Mouse (Mus musculus) myocyte (in vitro differentiated cells): ENCODE data around the gene Taf1c. TPM values are rescaled to one million over a fixed set of nuclear protein-coding genes. Genes with fewer than 3 reads are reported as not detected.
A peak's percentile ranks its signal among the peaks of the same experiment; 100 is the strongest.

Experiments
- H3K27me3 ChIP-seq: one replicate; pipeline ENCODE4 v1.6.1; 2011; ENCODE audit not compliant: control insufficient read depth, insufficient read depth, insufficient read length
- H3K36me3 ChIP-seq: one replicate; pipeline ENCODE4 v1.6.1; 2011; ENCODE audit not compliant: control insufficient read depth, insufficient read depth
- H3K4me2 ChIP-seq: one replicate; pipeline ENCODE4 v1.6.1; 2011; ENCODE audit warnings: low read depth, control low read depth
- H3K4me3 ChIP-seq: one replicate; pipeline ENCODE4 v1.5.1; 2011; ENCODE audit warnings: mild to moderate bottlenecking, control low read depth, moderate library complexity
- H3K79me2 ChIP-seq: one replicate; pipeline ENCODE4 v1.6.1; 2011; ENCODE audit not compliant: control insufficient read depth, insufficient read depth
- H3ac ChIP-seq: one replicate; pipeline ENCODE4 v1.6.1; 2011; ENCODE audit not compliant: control insufficient read depth, insufficient read length
- CEBPB ChIP-seq: IDR thresholded peaks from 2 replicates; pipeline ENCODE4 v1.6.1; 2011; ENCODE audit warnings: mild to moderate bottlenecking, moderate library complexity; ENCODE audit not compliant: poor library complexity, insufficient read depth, severe bottlenecking
- E2F4 ChIP-seq: IDR thresholded peaks from one replicate; pipeline ENCODE4 v1.6.1; 2011; ENCODE audit warnings: mild to moderate bottlenecking, control low read depth, moderate library complexity; ENCODE audit not compliant: insufficient read depth
- MAX ChIP-seq: IDR thresholded peaks from one replicate; pipeline ENCODE4 v1.6.1; 2011; ENCODE audit warnings: low read depth, mild to moderate bottlenecking, control low read depth
- MYOD1 ChIP-seq, 3 experiments: IDR thresholded peaks; one replicate each; pipeline ENCODE4 v1.6.1; 2011; ENCODE audit warnings: control low read depth in 2 of 3, low read depth in 2 of 3, mild to moderate bottlenecking in 2 of 3, moderate library complexity in 1 of 3; ENCODE audit not compliant: insufficient read length in 2 of 3, control insufficient read depth in 1 of 3
- MYOG ChIP-seq, 3 experiments: IDR thresholded peaks; one replicate each; pipeline ENCODE4 v1.6.1; 2011; ENCODE audit warnings: control low read depth in 2 of 3, low read depth in 2 of 3, mild to moderate bottlenecking in 2 of 3; ENCODE audit not compliant: insufficient read length in 2 of 3, control insufficient read depth in 1 of 3, insufficient read depth in 1 of 3
- POLR2A ChIP-seq: IDR thresholded peaks from one replicate; pipeline ENCODE4 v1.6.1; 2011; ENCODE audit warnings: low read depth, mild to moderate bottlenecking, control low read depth, moderate library complexity; ENCODE audit not compliant: insufficient read length
- POLR2AphosphoS2 ChIP-seq: IDR thresholded peaks from one replicate; pipeline ENCODE4 v1.6.1; 2011; ENCODE audit warnings: low read depth, control low read depth; ENCODE audit not compliant: insufficient read length
- REST ChIP-seq: IDR thresholded peaks from one replicate; pipeline ENCODE4 v1.6.1; 2011; ENCODE audit warnings: mild to moderate bottlenecking, control low read depth, moderate library complexity; ENCODE audit not compliant: insufficient read depth, insufficient read length
- SRF ChIP-seq: IDR thresholded peaks from one replicate; pipeline ENCODE4 v1.6.1; 2011; ENCODE audit warnings: low read depth; ENCODE audit not compliant: control insufficient read depth, insufficient read length
- TCF12 ChIP-seq: IDR thresholded peaks from one replicate; pipeline ENCODE4 v1.6.1; 2011; ENCODE audit warnings: mild to moderate bottlenecking, control low read depth; ENCODE audit not compliant: poor library complexity, insufficient read depth, severe bottlenecking
- TCF3 ChIP-seq: IDR thresholded peaks from one replicate; pipeline ENCODE4 v1.6.1; 2011; ENCODE audit warnings: low read depth, control low read depth; ENCODE audit not compliant: insufficient read length
- USF1 ChIP-seq: IDR thresholded peaks from one replicate; pipeline ENCODE4 v1.6.1; 2011; ENCODE audit warnings: low read depth, mild to moderate bottlenecking, control low read depth, moderate library complexity
- polyA plus RNA-seq: library from polyadenylated mRNA; unstranded; fragments of >200 nt; fragmentation: generic; extraction: Trizol; gene quantifications from one replicate; pipeline ENCODE4 v1.2.1, GENCODE M21; 2012; ENCODE audit warnings: missing spikeins

Taf1c gene
- polyA plus RNA-seq, 1 experiment = 6.8 TPM

DNA sequence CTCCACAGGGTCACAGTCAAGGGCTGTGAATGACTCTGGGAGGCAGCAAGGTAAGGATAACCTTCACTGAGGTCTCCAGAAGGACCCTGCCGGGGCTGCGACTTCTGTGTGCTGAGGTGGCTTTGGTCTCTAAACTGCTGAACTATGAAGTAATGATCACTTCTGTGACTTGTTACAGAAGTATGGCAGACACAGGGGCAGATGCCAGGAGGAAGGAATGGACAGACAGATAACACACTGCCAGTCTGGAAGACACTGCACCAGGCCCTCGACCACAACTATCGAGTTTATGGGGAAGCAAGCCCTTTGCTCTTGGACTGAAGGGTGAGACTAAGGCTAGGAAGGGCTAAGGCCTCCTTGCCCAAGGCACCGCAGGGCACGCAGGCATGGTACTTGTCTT is 33.9 kb downstream of the Taf1c start:
- H3K4me3 ChIP-seq = no peak overlapping the region
- no peaks in the 10 kb centered on the region for H3K79me2 ChIP-seq
- H3ac ChIP-seq = no peak overlapping the region
- no peaks in the 10 kb centered on the region for H3K36me3 ChIP-seq
- no peak overlapping the region for H3K4me2 ChIP-seq
- H3K27me3 ChIP-seq = peaks cover 3% of the 10 kb centered on the region
- TF ChIP-seq TCF12 = no peak

DNA sequence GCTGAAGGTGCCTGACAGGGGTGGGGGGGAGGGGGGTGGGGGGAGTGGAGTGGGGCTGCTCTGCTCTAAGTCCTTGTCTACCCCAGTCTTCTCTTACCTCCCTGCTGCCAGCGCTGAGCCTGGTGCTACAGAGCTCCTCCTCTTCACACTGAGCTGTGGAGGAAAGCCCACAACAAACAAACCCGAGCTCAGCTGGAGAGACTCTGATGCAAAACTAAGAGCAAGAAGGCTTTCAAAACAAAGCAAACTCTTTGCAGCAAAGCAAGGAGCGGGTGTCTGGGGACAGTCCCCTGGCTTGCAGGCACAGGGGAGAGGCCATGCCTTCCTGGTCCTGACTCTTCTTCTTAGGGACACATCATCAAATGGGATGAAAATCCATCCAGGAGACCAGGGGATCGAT is 35.1 kb downstream of the Taf1c start:
- no peak overlapping the region for H3ac ChIP-seq
- H3K27me3 ChIP-seq = no peaks in the 10 kb centered on the region
- no peak for TF ChIP-seq USF1
- no peak overlapping the region for H3K4me3 ChIP-seq
- no peak overlapping the region for H3K4me2 ChIP-seq
- H3K36me3 ChIP-seq = no peaks in the 10 kb centered on the region
- H3K79me2 ChIP-seq = no peaks in the 10 kb centered on the region

DNA sequence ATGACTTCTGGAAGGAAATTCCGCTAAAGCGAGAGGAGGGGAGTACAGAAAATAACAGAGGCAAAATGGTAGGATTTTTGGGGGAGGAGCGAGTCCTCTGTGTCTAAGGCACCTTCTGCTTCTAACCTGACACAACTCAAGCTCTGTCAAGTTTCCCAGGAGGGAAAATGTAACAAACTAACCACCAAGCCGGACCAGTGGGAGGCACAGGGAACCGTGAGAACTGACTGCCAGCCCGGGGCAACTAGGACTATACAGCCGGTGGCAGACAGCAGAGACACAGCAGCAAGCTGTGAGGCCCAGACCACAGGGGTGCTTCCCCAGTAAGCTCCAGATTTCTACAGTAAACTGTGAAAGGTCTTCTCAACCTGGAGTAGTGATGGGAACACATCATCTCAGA is 36.1 kb downstream of the Taf1c start:
- H3K36me3 ChIP-seq = no peaks in the 10 kb centered on the region
- no peak overlapping the region for H3K4me2 ChIP-seq
- H3K4me3 ChIP-seq = no peak overlapping the region
- no peak overlapping the region for H3ac ChIP-seq
- H3K27me3 ChIP-seq = no peaks in the 10 kb centered on the region
- no peaks in the 10 kb centered on the region for H3K79me2 ChIP-seq
- TF ChIP-seq CEBPB = no peak
- no peak for TF ChIP-seq MAX
- TF ChIP-seq TCF12 = no peak

DNA sequence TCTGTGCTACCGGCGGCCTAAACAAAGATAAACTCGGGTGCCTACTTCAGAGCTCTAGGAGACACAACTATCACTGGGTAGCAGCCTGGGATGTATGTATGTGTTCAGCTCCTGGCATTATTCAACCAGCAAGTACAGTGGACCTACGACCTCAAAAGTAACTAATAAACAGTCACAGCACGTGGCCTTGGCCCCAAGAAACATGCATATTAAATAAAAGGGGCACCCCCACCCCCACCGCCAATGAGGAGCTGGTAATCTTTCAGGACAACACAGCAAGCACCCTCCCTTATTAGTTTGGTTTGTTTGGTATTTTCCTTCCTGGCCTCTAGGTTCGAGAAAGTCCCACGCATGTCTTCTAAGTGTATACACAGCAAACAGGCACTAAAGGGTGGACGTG is 36.8 kb downstream of the Taf1c start:
- H3K36me3 ChIP-seq = peaks cover 6% of the 10 kb centered on the region
- H3K4me3 ChIP-seq = no peak overlapping the region
- H3K27me3 ChIP-seq = no peaks in the 10 kb centered on the region
- H3ac ChIP-seq = no peak overlapping the region
- TF ChIP-seq MYOG (IDR thresholded peaks at IDR 0.05; ENCODE audit: control insufficient read depth in 1 of 3, insufficient read depth in 1 of 3, insufficient read length in 2 of 3, low read depth in 2 of 3) = no peak
- no peaks in the 10 kb centered on the region for H3K79me2 ChIP-seq
- no peak overlapping the region for H3K4me2 ChIP-seq

DNA sequence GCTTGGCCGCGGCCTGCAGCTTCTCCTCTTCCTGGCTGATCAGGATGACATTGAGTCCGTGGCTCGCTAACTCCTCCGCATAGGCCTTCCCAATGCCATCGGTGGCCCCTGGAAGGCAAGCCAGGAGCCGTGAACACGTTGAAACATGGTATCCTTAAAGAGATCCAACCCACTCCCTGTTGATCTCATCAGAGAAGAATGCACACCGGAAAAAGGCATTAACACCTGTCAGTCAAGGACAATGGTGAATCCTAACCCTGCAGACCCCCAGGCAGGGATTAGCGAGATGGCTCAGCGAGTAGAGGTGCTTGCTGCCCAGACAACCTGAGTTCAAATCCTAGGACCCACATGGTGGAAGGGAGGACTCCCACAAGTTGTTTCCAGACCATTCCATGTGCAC is 38.7 kb downstream of the Taf1c start:
- Histone ChIP-seq H3K36me3 (peaks cover 8% of the 10 kb centered on the region), H3ac (no peak overlapping the region), H3K4me3 (no peak overlapping the region), H3K79me2 (no peaks in the 10 kb centered on the region), H3K4me2 (no peak overlapping the region), H3K27me3 (no peaks in the 10 kb centered on the region)
- no peak for TF ChIP-seq CEBPB
- TF ChIP-seq MAX = no peak

DNA sequence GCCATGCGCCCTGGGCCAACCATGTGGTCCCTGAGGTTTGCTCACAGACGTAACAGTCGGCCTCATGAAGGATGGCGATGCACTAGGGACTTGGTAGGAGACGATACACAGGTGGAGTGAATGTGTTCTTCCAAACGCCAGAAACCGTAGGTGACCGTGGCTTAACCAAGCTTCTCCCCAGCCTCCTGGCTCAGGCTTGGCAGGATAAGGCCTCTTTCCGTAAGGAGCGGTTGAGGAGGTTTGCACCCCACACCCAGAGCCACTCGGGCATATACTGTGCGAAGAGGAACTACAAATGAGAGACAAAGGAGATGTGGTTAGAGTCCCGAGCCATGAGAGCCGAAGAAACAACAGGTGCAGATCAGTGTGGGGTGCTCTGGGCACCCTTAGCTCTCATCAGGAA is 41.2 kb downstream of the Taf1c start:
- Histone ChIP-seq H3K79me2 (no peaks in the 10 kb centered on the region), H3K27me3 (no peaks in the 10 kb centered on the region), H3ac (no peak overlapping the region), H3K36me3 (peaks cover 8% of the 10 kb centered on the region), H3K4me2 (no peak overlapping the region), H3K4me3 (no peak overlapping the region)
- TF ChIP-seq TCF12 (no peak), CEBPB (no peak), POLR2AphosphoS2 (no peak), POLR2A (no peak), E2F4 (no peak), USF1 (no peak), REST (no peak), MAX (no peak), MYOD1 (IDR thresholded peaks at IDR 0.05; ENCODE audit: control insufficient read depth in 1 of 3, insufficient read length in 2 of 3, low read depth in 2 of 3) (no peak), MYOG (IDR thresholded peaks at IDR 0.05; ENCODE audit: control insufficient read depth in 1 of 3, insufficient read depth in 1 of 3, insufficient read length in 2 of 3, low read depth in 2 of 3) (no peak), SRF (no peak)

DNA sequence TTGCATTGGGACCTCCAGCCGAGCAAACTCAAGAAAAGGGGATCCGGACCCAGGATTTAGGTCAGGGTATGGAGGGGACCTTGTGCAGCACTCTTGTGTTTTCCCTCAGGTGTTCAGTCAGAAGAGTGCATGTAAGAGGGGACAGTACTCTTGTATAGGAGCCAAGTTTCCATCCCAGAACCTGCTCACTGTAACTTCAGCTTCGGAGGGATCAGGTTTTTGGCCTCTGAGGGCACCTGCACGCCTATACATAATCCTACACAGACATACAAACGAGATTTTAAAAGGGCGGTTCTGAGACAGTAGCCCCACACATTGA is 45.7 kb downstream of the Taf1c start:
- H3K4me3 ChIP-seq = peak overlapping the region; percentile 85
- TF ChIP-seq USF1 (no peak), SRF (no peak), POLR2A (no peak), REST (no peak), E2F4 (no peak), MYOG (IDR thresholded peaks at IDR 0.05; ENCODE audit: control insufficient read depth in 1 of 3, insufficient read depth in 1 of 3, insufficient read length in 2 of 3, low read depth in 2 of 3) (no peak), TCF12 (no peak), TCF3 (no peak), MAX (no peak), CEBPB (no peak), MYOD1 (IDR thresholded peaks at IDR 0.05; ENCODE audit: control insufficient read depth in 1 of 3, insufficient read length in 2 of 3, low read depth in 2 of 3) (no peak), POLR2AphosphoS2 (no peak)
- no peaks in the 10 kb centered on the region for H3K27me3 ChIP-seq

More for the DNA sequence above, 45.7 kb downstream of the Taf1c start:
- Histone ChIP-seq H3K79me2 (peaks cover 38% of the 10 kb centered on the region), H3K4me2 (peak overlapping the region; percentile 94), H3K36me3 (peaks cover 8% of the 10 kb centered on the region), H3ac (no peak overlapping the region)
